Mouse (Mus musculus): ENCODE measurements around the gene Ntn5. TPM values are rescaled to one million over a fixed set of nuclear protein-coding genes. Genes with fewer than 3 reads are reported as not detected.

Gene Ntn5
- polyA plus RNA-seq, 1 experiment from 2014 or later, result 0.95 TPM

- H3K9me3 ChIP-seq (ENCODE audit: control insufficient read depth, low read length), result no peaks in the 10 kb centered on the region
- peaks cover 49% of the 10 kb centered on the region for H3K4me1 ChIP-seq (replicated peaks; ENCODE audit: control insufficient read depth, insufficient read depth, low read length)
- peak overlapping the region; percentile 57 for H3K4me3 ChIP-seq (ENCODE audit: low read length)
- ATAC-seq (ENCODE audit: low read depth), result peak; percentile 37
- 33% methylated on average over 17 of the region's 17 CpGs for WGBS
- H3K27ac ChIP-seq (ENCODE audit: low read length), result peak overlapping the region; percentile 89
- H3K9ac ChIP-seq (ENCODE audit: low read length), result peak overlapping the region; percentile 80
- H3K27me3 ChIP-seq (ENCODE audit: control insufficient read depth, insufficient read depth, low read depth, low read length), result no peaks in the 10 kb centered on the region
- peak overlapping the region; percentile 91 for H3K4me2 ChIP-seq (ENCODE audit: low read depth, low read length)
- peaks cover 5% of the 10 kb centered on the region for H3K36me3 ChIP-seq (ENCODE audit: control insufficient read depth, insufficient read depth, low read length)
Measured at GRCm38 (mm10) chr7:45641391-45642040, 42.3 kb upstream of the Ntn5 start.

- H3K4me3 ChIP-seq (ENCODE audit: low read length), result peak overlapping the region; percentile 57
- 65% methylated on average over 5 of the region's 5 CpGs for WGBS
Measured at GRCm38 (mm10) chr7:45642083-45642482, 41.7 kb upstream of the Ntn5 start.

GRCm38 (mm10) chr7:45642503-45643255 is 41.1 kb upstream of the Ntn5 start:
- H3K9ac ChIP-seq (ENCODE audit: low read length), result peak overlapping the region; percentile 80
- no peaks in the 10 kb centered on the region for H3K9me3 ChIP-seq (ENCODE audit: control insufficient read depth, low read length)

More at GRCm38 (mm10) chr7:45642083-45642482, 41.7 kb upstream of the Ntn5 start:
- Histone ChIP-seq H3K27ac (ENCODE audit: low read length) (peak overlapping the region; percentile 89), H3K4me1 (replicated peaks; ENCODE audit: control insufficient read depth, insufficient read depth, low read length) (peaks cover 47% of the 10 kb centered on the region), H3K4me2 (ENCODE audit: low read depth, low read length) (peak overlapping the region; percentile 91), H3K9me3 (ENCODE audit: control insufficient read depth, low read length) (no peaks in the 10 kb centered on the region), H3K9ac (ENCODE audit: low read length) (peak overlapping the region; percentile 80), H3K36me3 (ENCODE audit: control insufficient read depth, insufficient read depth, low read length) (no peaks in the 10 kb centered on the region; the same call in 1 of the 2 replicates), H3K27me3 (ENCODE audit: control insufficient read depth, insufficient read depth, low read depth, low read length) (no peaks in the 10 kb centered on the region)
- no peak for ATAC-seq (ENCODE audit: low read depth)

GRCm38 (mm10) chr7:45643441-45644178 is 40.2 kb upstream of the Ntn5 start:
- Histone ChIP-seq H3K9me3 (ENCODE audit: control insufficient read depth, low read length) (no peaks in the 10 kb centered on the region), H3K4me1 (replicated peaks; ENCODE audit: control insufficient read depth, insufficient read depth, low read length) (peaks cover 41% of the 10 kb centered on the region), H3K4me2 (ENCODE audit: low read depth, low read length) (peak overlapping the region; percentile 91), H3K36me3 (ENCODE audit: control insufficient read depth, insufficient read depth, low read length) (no peaks in the 10 kb centered on the region), H3K4me3 (ENCODE audit: low read length) (peak overlapping the region; percentile 57), H3K27ac (ENCODE audit: low read length) (peak overlapping the region; percentile 89), H3K27me3 (ENCODE audit: control insufficient read depth, insufficient read depth, low read depth, low read length) (no peaks in the 10 kb centered on the region), H3K9ac (ENCODE audit: low read length) (peak overlapping the region; percentile 80)
- peak; percentile 92 for ATAC-seq (ENCODE audit: low read depth)
- 6% methylated on average over 28 of the region's 28 CpGs for WGBS

More at GRCm38 (mm10) chr7:45642503-45643255, 41.1 kb upstream of the Ntn5 start:
- Histone ChIP-seq H3K4me1 (replicated peaks; ENCODE audit: control insufficient read depth, insufficient read depth, low read length) (peaks cover 47% of the 10 kb centered on the region), H3K27ac (ENCODE audit: low read length) (peak overlapping the region; percentile 89), H3K4me2 (ENCODE audit: low read depth, low read length) (peak overlapping the region; percentile 91), H3K27me3 (ENCODE audit: control insufficient read depth, insufficient read depth, low read depth, low read length) (no peaks in the 10 kb centered on the region), H3K36me3 (ENCODE audit: control insufficient read depth, insufficient read depth, low read length) (no peaks in the 10 kb centered on the region), H3K4me3 (ENCODE audit: low read length) (peak overlapping the region; percentile 57)
- WGBS, result 27% methylated on average over 16 of the region's 16 CpGs
- ATAC-seq (ENCODE audit: low read depth), result no peak

- Histone ChIP-seq H3K9me3 (ENCODE audit: control insufficient read depth, low read length) (no peaks in the 10 kb centered on the region), H3K9ac (ENCODE audit: low read length) (peak overlapping the region; percentile 11; the same call in 1 of the 2 replicates), H3K4me2 (ENCODE audit: low read depth, low read length) (peak overlapping the region; percentile 91), H3K36me3 (ENCODE audit: control insufficient read depth, insufficient read depth, low read length) (no peaks in the 10 kb centered on the region), H3K27me3 (ENCODE audit: control insufficient read depth, insufficient read depth, low read depth, low read length) (no peaks in the 10 kb centered on the region), H3K4me3 (ENCODE audit: low read length) (peak overlapping the region; percentile 30), H3K27ac (ENCODE audit: low read length) (peak overlapping the region; percentile 51), H3K4me1 (replicated peaks; ENCODE audit: control insufficient read depth, insufficient read depth, low read length) (peaks cover 38% of the 10 kb centered on the region)
- WGBS, result 8% methylated on average over 18 of the region's 18 CpGs
- ATAC-seq (ENCODE audit: low read depth), result peak; percentile 6
Measured at GRCm38 (mm10) chr7:45644183-45644582, 39.6 kb upstream of the Ntn5 start.

- Histone ChIP-seq H3K9ac (ENCODE audit: low read length) (peak overlapping the region; percentile 11; the same call in 1 of the 2 replicates), H3K4me1 (replicated peaks; ENCODE audit: control insufficient read depth, insufficient read depth, low read length) (peaks cover 30% of the 10 kb centered on the region), H3K9me3 (ENCODE audit: control insufficient read depth, low read length) (no peaks in the 10 kb centered on the region), H3K27me3 (ENCODE audit: control insufficient read depth, insufficient read depth, low read depth, low read length) (no peaks in the 10 kb centered on the region), H3K27ac (ENCODE audit: low read length) (no peak overlapping the region), H3K4me3 (ENCODE audit: low read length) (no peak overlapping the region), H3K36me3 (ENCODE audit: control insufficient read depth, insufficient read depth, low read length) (no peaks in the 10 kb centered on the region), H3K4me2 (ENCODE audit: low read depth, low read length) (no peak overlapping the region; the same call in 1 of the 2 replicates)
- no peak for ATAC-seq (ENCODE audit: low read depth)
- WGBS, result 69% methylated on average over 6 of the region's 6 CpGs
Measured at GRCm38 (mm10) chr7:45644872-45645590, 38.8 kb upstream of the Ntn5 start.

GRCm38 (mm10) chr7:45645591-45645971 is 38.2 kb upstream of the Ntn5 start:
- Histone ChIP-seq H3K27me3 (ENCODE audit: control insufficient read depth, insufficient read depth, low read depth, low read length) (no peaks in the 10 kb centered on the region), H3K9me3 (ENCODE audit: control insufficient read depth, low read length) (no peaks in the 10 kb centered on the region), H3K27ac (ENCODE audit: low read length) (no peak overlapping the region), H3K4me1 (replicated peaks; ENCODE audit: control insufficient read depth, insufficient read depth, low read length) (peaks cover 25% of the 10 kb centered on the region), H3K36me3 (ENCODE audit: control insufficient read depth, insufficient read depth, low read length) (no peaks in the 10 kb centered on the region), H3K9ac (ENCODE audit: low read length) (no peak overlapping the region), H3K4me2 (ENCODE audit: low read depth, low read length) (no peak overlapping the region), H3K4me3 (ENCODE audit: low read length) (no peak overlapping the region)
- 78% methylated on average over 7 of the region's 7 CpGs for WGBS
- ATAC-seq (ENCODE audit: low read depth), result no peak

GRCm38 (mm10) chr7:45646671-45647070 is 37.2 kb upstream of the Ntn5 start:
- ATAC-seq (ENCODE audit: low read depth), result no peak
- 75% methylated on average over 4 of the region's 4 CpGs for WGBS
- H3K9ac ChIP-seq (ENCODE audit: low read length), result no peak overlapping the region

More at GRCm38 (mm10) chr7:45646671-45647070, 37.2 kb upstream of the Ntn5 start:
- no peaks in the 10 kb centered on the region for H3K27me3 ChIP-seq (ENCODE audit: control insufficient read depth, insufficient read depth, low read depth, low read length)
- H3K27ac ChIP-seq (ENCODE audit: low read length), result no peak overlapping the region
- H3K4me2 ChIP-seq (ENCODE audit: low read depth, low read length), result no peak overlapping the region
- H3K9me3 ChIP-seq (ENCODE audit: control insufficient read depth, low read length), result no peaks in the 10 kb centered on the region
- peaks cover 14% of the 10 kb centered on the region for H3K4me1 ChIP-seq (replicated peaks; ENCODE audit: control insufficient read depth, insufficient read depth, low read length)
- H3K4me3 ChIP-seq (ENCODE audit: low read length), result no peak overlapping the region
- no peaks in the 10 kb centered on the region for H3K36me3 ChIP-seq (ENCODE audit: control insufficient read depth, insufficient read depth, low read length)

All from lung, embryonic 16.5 days (tissue).